Mouse (Mus musculus) cerebellum, postnatal 4 days (tissue): ENCODE measurements around the gene Rfc4.

Source experiments
- DNase-seq, 2 experiments: peaks; one replicate each; pipeline ENCODE4 v3.0.0; 2022; ENCODE audit warnings: low spot score in 2 of 2, mixed read lengths in 1 of 2

Gene Rfc4

DNA sequence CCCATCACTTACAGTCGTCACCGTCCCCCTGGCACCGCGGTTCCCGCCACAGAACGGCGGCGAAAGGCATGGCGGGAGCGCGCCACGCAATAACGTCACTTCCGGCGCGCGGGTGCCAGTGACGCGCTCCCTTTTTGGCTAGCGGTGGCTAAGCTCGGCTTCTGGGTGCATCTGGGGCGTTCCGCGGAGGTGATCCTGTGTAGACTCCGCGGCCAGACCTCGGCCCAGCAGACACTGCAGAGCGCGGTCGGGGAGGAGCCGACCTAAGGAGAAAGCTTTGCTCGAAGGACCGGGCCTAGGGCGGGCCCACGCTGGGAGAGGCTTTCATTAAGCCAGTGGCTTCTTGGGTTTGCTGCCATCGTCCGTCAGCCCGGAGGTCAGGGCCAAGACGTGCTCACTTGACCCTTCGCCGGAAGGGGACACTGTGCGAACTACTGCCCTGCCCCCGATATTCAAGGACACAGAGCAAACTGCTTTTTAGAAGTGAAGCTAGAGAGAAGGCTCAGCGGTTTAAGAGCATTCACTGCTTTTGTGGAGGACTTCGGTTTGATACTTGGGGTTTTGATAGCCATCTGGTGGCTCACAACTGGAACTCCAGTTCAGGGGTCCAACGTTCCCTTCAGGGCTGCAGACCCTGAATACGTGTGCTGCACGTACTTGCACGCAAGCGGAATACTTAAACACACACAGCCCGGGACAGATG is at the start of gene Rfc4:
Gene Rfc4 (minus strand): TSS at position 65 of the 703 bp plus-strand sequence.
- DNase-seq, result peak; percentile 89 to 93

- DNase-seq, result no peak
Observed at GRCm38 (mm10) chr16:23175956-23176355, 48.4 kb upstream of the Rfc4 start.

DNA sequence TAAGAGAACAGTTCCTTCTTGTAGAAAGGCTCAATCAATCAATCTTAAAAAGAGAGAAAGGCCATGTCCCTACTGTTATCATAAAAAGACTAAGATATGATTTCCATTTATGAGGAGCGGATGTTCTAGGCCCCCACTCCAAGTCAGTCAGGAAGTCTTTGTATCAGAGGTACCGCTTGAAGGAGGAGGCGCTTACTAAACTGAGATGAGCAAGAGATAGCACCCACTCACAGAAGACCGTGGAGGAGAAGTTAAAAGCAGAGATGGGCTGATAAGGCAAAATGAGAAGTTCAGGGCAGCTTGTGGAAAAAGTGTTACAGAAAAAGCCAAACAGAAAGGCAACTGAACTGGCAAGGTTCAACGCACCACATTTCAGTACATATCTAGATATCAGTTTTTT is 47.3 kb upstream of the Rfc4 start:
- DNase-seq, result no peak

- DNase-seq, result no peak
Observed at GRCm38 (mm10) chr16:23173904-23174303, 46.4 kb upstream of the Rfc4 start.

DNA sequence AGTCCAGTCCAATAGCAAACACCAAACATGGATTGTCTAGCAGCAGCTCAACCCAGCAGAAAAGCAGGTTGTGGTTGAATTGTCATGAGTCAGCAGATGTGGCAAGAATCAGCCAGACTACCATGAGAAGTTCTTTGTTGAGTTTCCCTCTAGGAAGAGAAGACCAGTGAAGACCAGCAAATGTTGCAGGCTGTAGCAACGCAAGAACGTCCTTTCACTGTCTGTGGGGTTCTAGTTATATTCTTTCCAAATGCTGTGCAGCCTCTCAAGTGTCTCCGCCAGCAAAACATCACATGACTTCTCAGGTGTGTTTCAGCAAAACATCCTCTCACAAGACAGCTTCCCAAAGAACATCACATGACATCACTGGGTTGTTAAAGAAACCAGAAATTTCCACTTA is 43.3 kb upstream of the Rfc4 start:
- DNase-seq, result no peak

- no peak for DNase-seq
Observed at GRCm38 (mm10) chr16:23167079-23167478, 39.5 kb upstream of the Rfc4 start.

DNA sequence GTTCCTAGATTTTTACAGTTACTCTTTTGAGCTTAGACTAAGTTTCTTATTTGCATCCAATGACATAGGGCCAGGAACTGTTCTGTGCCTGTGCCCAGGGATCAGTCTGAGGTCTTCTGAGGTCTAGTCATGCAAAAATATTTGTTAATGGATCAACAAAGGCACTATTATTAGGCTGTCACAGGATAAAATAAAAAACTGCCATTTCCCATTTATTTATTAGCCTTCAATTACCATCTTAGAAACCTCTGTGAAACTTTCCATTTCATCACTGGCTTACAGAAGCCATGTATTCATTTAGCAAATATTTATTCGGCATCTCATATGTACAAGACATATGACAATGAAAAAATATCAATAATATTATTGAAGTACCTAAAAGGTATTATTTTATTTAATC is 39.1 kb upstream of the Rfc4 start:
- DNase-seq, result no peak

DNA sequence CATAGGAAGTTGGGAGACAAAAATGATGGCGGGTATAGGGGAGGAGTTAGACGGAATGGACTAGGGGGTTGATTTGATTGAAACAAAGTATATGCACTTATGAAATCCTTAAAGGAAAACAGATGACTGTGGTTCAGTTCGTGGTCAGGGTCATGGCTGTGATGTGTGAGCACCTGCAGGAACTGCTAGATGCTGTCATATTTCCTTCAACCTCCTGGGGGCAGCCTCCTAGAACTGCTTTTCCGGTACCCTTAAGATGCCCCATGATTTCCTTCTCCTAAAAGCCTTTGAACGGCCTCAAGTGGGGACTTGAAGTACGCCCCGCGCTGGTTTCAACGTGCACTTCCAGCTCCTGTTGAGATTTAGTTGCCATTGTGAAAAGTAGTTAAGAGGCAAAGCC is 37.9 kb upstream of the Rfc4 start:
- DNase-seq, result no peak

GRCm38 (mm10) chr16:23164443-23164842 is 36.9 kb upstream of the Rfc4 start:
- DNase-seq, result no peak

DNA sequence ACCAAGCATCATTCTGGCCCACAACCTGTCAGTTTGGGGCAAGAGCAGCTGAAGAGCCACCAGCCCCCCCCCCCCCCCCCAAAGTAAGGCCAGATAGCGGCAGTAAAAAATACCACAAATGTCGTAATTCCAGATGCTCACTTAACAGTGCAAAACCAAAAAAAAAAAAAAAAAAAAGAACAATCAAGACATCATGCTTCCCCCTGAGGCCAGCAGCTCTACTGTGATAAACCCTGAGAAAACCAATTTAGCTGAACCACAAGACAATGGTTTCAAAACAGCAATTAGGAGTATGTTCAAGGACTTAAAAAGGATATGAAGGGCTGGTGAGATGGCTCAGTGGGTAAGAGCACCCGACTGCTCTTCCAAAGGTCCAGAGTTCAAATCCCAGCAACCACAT is 34.6 kb upstream of the Rfc4 start:
- DNase-seq, result no peak

DNA sequence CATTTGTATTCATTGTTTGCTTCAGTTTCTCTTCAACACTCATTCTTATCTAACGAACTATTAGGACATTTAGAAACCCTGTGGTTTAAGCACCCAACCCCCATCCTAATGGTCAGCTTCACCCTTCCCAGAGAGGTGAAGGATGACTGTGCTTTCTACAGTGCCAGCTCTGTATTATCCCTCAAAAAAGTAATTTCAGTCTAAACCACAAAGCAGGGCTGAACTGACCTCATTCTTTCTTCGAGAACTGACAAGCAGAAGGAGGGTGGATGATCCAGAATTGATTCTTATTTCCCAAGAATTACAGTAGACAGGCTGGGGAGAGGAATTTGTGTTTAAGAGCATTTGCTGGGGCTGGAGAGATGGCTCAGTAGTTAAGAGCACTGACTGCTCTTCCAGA is 32.2 kb upstream of the Rfc4 start:
- no peak for DNase-seq

DNA sequence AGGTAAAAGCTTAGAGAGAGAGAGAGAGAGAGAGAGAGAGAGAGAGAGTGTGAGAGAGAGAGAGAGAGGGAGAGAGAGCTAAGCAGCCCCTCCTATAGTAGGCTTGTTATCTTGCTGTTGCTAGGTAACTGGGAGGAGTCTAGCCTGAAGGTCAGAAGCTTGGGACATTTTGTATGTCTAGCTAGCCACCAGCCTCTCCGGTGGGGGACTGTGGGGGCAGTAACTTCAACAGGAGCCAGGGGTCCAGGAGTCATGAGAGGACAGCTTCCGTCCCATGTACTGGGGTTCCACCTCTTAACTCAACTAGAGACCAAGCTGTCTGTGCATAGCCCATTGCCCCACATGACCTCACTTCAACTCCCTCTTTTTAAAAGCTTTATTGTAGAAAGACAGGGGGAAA is 31.4 kb upstream of the Rfc4 start:
- DNase-seq, result no peak

GRCm38 (mm10) chr16:23158292-23158691 is 30.8 kb upstream of the Rfc4 start:
- DNase-seq, result no peak

DNA sequence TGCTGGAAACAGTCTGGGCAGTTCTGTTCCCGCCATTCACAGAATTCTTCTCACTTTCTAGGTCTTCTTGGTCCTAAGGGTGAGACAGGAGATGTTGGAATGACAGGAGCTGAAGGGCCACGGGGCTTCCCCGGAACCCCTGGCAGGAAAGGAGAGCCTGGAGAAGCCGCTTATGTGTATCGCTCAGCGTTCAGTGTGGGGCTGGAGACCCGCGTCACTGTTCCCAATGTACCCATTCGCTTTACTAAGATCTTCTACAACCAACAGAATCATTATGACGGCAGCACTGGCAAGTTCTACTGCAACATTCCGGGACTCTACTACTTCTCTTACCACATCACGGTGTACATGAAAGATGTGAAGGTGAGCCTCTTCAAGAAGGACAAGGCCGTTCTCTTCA is 29.5 kb upstream of the Rfc4 start:
- DNase-seq, result no peak

- DNase-seq, result no peak
Observed at GRCm38 (mm10) chr16:23154261-23154660, 26.7 kb upstream of the Rfc4 start.

GRCm38 (mm10) chr16:23151423-23151822 is 23.9 kb upstream of the Rfc4 start:
- DNase-seq, result no peak

DNA sequence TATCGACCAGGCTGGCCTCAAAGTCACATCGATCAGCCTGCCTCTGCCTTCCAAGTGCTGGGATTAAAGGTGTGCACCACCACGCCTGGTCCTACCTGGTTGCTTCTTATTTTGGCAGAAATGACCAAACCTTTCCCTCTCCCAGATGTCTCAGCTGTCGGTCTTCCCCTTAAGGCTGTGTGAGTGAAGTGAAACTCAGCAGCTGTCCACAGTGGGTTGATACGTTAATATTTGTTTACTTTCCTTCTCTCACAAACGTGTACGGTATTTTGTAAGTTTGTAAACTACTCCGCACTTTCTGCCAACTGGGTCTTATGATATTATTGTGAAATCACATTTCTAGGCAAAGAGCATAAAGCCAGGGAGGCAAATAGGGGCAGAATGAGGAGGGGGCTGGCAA is 21.9 kb upstream of the Rfc4 start:
- no peak for DNase-seq

DNA sequence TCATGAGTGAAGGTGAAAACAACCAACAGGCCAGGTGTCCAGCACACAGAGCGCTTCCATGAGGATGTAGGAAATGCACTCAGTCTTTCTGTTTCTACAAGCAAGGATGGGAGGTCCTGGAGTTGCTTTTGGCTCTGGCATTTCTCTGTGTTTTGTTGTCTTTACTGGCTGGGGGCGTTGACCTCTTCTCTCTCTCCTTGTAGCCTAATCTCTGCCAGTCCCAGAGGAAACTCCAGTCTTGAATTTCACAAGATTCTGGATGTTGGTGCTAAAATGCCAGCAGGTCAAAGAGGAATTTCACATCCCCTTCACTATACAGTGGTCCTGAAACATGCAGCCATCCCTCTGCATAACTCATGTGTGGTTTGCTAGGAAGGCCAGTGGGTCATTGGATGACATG is 21.4 kb upstream of the Rfc4 start:
- no peak for DNase-seq

DNA sequence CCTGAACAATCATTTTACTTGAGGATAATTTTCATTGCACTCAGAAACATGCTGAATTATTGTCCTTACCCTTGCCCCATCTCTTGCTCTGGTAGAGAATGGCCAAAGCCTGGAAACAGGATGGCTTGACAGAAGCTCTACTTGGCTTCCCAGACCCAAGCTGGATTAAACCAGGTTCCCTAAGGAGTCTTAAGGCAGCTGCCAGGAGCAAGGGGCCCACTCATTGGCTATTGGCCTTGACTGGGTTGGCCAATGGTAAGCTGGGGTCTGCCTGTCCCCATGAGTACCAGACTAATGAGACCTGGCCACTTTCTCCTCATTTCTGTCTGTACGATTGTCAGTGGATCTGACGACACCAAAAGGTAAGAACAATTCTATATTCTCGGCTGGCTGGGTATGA is 18.7 kb upstream of the Rfc4 start, which contains the start of gene Adipoq:
Gene Adipoq (plus strand): TSS at position 257 of the 400 bp plus-strand sequence.
- DNase-seq, result no peak

- DNase-seq, result no peak
Observed at GRCm38 (mm10) chr16:23145211-23145610, 17.7 kb upstream of the Rfc4 start.

- no peak for DNase-seq
Observed at GRCm38 (mm10) chr16:23144326-23144725, 16.8 kb upstream of the Rfc4 start.

GRCm38 (mm10) chr16:23140911-23141310 is 13.4 kb upstream of the Rfc4 start:
- DNase-seq, result no peak

GRCm38 (mm10) chr16:23136406-23136970 is 9.0 kb upstream of the Rfc4 start:
- no peak for DNase-seq
